Mouse (Mus musculus) liver, postnatal 0 days (tissue): ENCODE results near the gene Atp8a1. TPM values are rescaled to one million over a fixed set of nuclear protein-coding genes. Genes with fewer than 3 reads are reported as not detected.
A peak's percentile ranks its signal among the peaks of the same experiment; 100 is the strongest.

ENCODE experiments used
- ATAC-seq: fragments of 200-750 bp; cut with Nextera tagmentation; 2 replicates; pipeline ENCODE4 v1.8.0; 2017; ENCODE audit warnings: mild to moderate bottlenecking, moderate library complexity
- DNase-seq: peaks from one replicate; pipeline ENCODE4 v3.0.0-alpha.2; 2016
- H3K27ac ChIP-seq: fragments of 300-500 bp; sonication (generic); 2 replicates; pipeline ENCODE4 v1.5.1; 2014; ENCODE audit warnings: antibody characterized with exemption, moderate library complexity, mild to moderate bottlenecking, low read depth
- H3K27me3 ChIP-seq: fragments of 300-500 bp; sonication (generic); 2 replicates; pipeline ENCODE4 v1.6.1; 2014; ENCODE audit warnings: low read length, control low read depth, mixed read lengths; ENCODE audit not compliant: insufficient read depth
- H3K36me3 ChIP-seq: fragments of 300-500 bp; sonication (generic); replicated peaks from 2 replicates; pipeline ENCODE4 v1.6.1; 2014; ENCODE audit warnings: mild to moderate bottlenecking, control low read depth, low read length, moderate library complexity, mixed read lengths; ENCODE audit not compliant: insufficient read depth
- H3K4me1 ChIP-seq: fragments of 300-500 bp; sonication (generic); 2 replicates; pipeline ENCODE4 v1.6.1; 2014; ENCODE audit warnings: antibody characterized with exemption, mild to moderate bottlenecking, control low read depth; ENCODE audit not compliant: insufficient read depth
- H3K4me2 ChIP-seq: fragments of 300-500 bp; sonication (generic); 2 replicates; pipeline ENCODE4 v1.6.1; 2014; ENCODE audit warnings: low read depth, mild to moderate bottlenecking, low read length, moderate library complexity, mixed read lengths
- H3K4me3 ChIP-seq: fragments of 300-500 bp; sonication (generic); 2 replicates; pipeline ENCODE4 v1.5.1; 2014; ENCODE audit warnings: low read depth, low read length
- H3K9ac ChIP-seq: fragments of 300-500 bp; sonication (generic); replicated peaks from 2 replicates; pipeline ENCODE4 v1.6.1; 2014; ENCODE audit warnings: mild to moderate bottlenecking, moderate library complexity
- H3K9me3 ChIP-seq: fragments of 300-500 bp; sonication (generic); 2 replicates; pipeline ENCODE4 v1.6.1; 2016; ENCODE audit warnings: mild to moderate bottlenecking, control low read depth, low read length, mixed read lengths
- CTCF ChIP-seq: sonication (generic); IDR thresholded peaks from 2 replicates; pipeline ENCODE4 v1.5.1; 2016; ENCODE audit warnings: antibody characterized with exemption, low read depth
- EP300 ChIP-seq: IDR thresholded peaks from 2 replicates; pipeline ENCODE4 v1.6.1; 2016; ENCODE audit warnings: antibody characterized with exemption, low read depth, mild to moderate bottlenecking
- WGBS: fragments of 180-500 bp; shearing (Covaris S2); extraction: QIAGEN DNeasy Blood & Tissue Kit; methylation state at CpG from one replicate; pipeline ENCODE4 v1.1.7; 2014; ENCODE audit not compliant: insufficient replicate concordance; 5-methylcytosine and 5-hydroxymethylcytosine counted together
- polyA plus RNA-seq: library from polyadenylated mRNA; unstranded; fragments of >200 nt; fragmentation: Nextera tagmentation; extraction: Ambion mirVana; gene quantifications from 2 replicates; pipeline ENCODE4 v1.2.1, GENCODE M21; 2015

The Atp8a1 gene
- polyA plus RNA-seq, 1 experiment from 2014 or later = 18.5 TPM

- peak overlapping the region; percentile 91 for H3K4me2 ChIP-seq
Measured at GRCm38 (mm10) chr5:67846361-67847224, 641 bp downstream of the Atp8a1 start.

DNA sequence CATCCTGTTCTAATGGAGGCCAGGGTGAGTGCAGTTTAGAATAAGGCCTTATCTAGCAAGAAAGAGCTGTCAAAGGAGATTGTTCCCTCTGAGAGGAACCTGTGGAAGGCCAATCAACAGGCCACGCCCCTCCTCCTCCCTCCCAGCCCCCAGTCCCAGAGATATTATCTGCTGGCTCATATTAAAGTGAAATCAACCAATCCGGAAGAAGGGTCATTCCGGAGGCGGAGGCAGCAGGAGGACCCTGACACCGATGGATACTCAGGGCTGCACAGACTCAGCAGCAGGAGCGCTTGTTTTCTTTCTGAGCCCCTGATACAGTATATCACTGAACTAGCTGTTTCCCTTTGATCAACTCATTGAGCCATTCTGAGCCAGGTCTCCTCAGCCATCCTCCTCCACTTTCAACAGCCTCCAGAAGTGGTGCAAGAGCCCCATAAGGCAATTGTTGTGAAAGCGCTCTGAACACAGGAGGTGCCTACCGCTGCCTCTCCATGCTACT is 2.0 kb downstream of the Atp8a1 start:
- peak overlapping the region; percentile 91 for H3K4me2 ChIP-seq
- TF ChIP-seq EP300 (no peak), CTCF (no peak)
- peak overlapping the region; percentile 84 for H3K27ac ChIP-seq
- DNase-seq = peak; percentile 60
- peak overlapping the region; percentile 90 for H3K4me3 ChIP-seq
- no peaks in the 10 kb centered on the region; the same call in 1 of the 2 replicates for H3K36me3 ChIP-seq
- no peaks in the 10 kb centered on the region for H3K9me3 ChIP-seq
- peaks cover 28% of the 10 kb centered on the region for H3K4me1 ChIP-seq
- no peak for ATAC-seq
- H3K27me3 ChIP-seq = peaks cover 9% of the 10 kb centered on the region; the same call in 1 of the 2 replicates
- H3K9ac ChIP-seq = 0 out of 2 replicates have a peak overlapping the region, but pooled peaks have one; percentile 5
- 14% methylated on average over 8 of the region's 8 CpGs for WGBS

More at GRCm38 (mm10) chr5:67846361-67847224, 641 bp downstream of the Atp8a1 start:
- Histone ChIP-seq H3K4me3 (peak overlapping the region; percentile 90), H3K36me3 (no peaks in the 10 kb centered on the region; the same call in 1 of the 2 replicates), H3K9ac (peak overlapping the region; percentile 86), H3K27ac (peak overlapping the region; percentile 84), H3K27me3 (peaks cover 9% of the 10 kb centered on the region; the same call in 1 of the 2 replicates), H3K4me1 (peaks cover 28% of the 10 kb centered on the region), H3K9me3 (no peaks in the 10 kb centered on the region)
- peak; percentile 2 for ATAC-seq
- TF ChIP-seq EP300 (no peak), CTCF (peak; percentile 53)
- WGBS = 1% methylated on average over 36 of the region's 39 CpGs
- peak; percentile 68 for DNase-seq

DNA sequence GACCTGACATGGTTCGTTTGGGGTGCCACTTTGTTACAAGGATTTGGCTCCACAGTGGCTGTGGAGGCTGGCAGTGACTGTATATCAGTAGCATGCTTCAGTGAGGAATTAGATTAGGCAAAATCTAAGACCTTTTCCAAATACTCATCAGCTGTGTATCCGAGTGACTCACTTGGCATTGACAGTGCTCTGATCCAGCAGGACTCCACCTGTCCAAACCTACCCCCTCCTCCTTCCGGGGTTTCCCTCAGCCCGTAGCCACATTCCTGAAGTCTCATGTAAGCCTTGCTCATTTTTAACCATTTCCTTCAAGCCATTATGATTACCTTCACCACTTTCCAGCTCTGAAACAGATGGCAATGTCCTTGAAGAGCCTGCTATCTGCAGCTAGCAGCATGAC is 3.2 kb downstream of the Atp8a1 start:
- H3K4me1 ChIP-seq = peaks cover 28% of the 10 kb centered on the region
- 71% methylated on average over 4 of the region's 4 CpGs for WGBS
- no peak for DNase-seq
- no peak overlapping the region for H3K9ac ChIP-seq
- H3K4me3 ChIP-seq = no peak overlapping the region
- H3K4me2 ChIP-seq = peak overlapping the region; percentile 91; the same call in 1 of the 2 replicates
- TF ChIP-seq EP300 = no peak
- no peak for TF ChIP-seq CTCF
- H3K36me3 ChIP-seq = no peaks in the 10 kb centered on the region; the same call in 1 of the 2 replicates
- H3K27ac ChIP-seq = no peak overlapping the region
- H3K27me3 ChIP-seq = peaks cover 7% of the 10 kb centered on the region; the same call in 1 of the 2 replicates
- no peaks in the 10 kb centered on the region for H3K9me3 ChIP-seq
- ATAC-seq = no peak

GRCm38 (mm10) chr5:67842306-67842705 is 4.9 kb downstream of the Atp8a1 start:
- TF ChIP-seq EP300 = no peak
- TF ChIP-seq CTCF = no peak
- no peak for ATAC-seq
- H3K27ac ChIP-seq = no peak overlapping the region
- H3K27me3 ChIP-seq = no peaks in the 10 kb centered on the region; the same call in 1 of the 2 replicates
- H3K9me3 ChIP-seq = no peaks in the 10 kb centered on the region
- no peak overlapping the region for H3K4me2 ChIP-seq
- H3K4me1 ChIP-seq = peaks cover 17% of the 10 kb centered on the region
- no peak overlapping the region for H3K9ac ChIP-seq
- no peak for DNase-seq
- WGBS = 66% methylated on average over 6 of the region's 6 CpGs
- H3K4me3 ChIP-seq = no peak overlapping the region
- no peaks in the 10 kb centered on the region; the same call in 1 of the 2 replicates for H3K36me3 ChIP-seq

DNA sequence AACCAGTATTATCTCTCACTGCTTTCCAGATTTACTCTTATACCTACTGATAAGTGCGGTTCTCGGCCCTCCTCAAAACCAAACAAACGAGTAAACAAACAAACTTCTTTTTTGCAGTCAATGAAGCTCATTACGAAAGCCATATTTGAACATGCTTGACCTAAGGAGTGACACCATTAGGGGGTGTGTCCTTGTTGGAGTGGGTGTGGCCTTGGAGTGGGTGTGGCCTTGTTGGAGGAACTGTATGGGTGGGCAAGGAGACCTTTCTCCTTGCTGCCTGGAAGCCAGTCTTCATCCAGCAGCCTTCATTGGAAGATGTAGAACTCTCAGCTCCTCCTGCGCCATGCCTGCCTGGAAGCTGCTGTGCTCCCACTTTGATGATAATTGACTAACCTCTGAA is 13.4 kb downstream of the Atp8a1 start:
- peak; percentile 24 for DNase-seq
- Histone ChIP-seq H3K27ac (no peak overlapping the region), H3K4me1 (peaks cover 27% of the 10 kb centered on the region), H3K36me3 (no peaks in the 10 kb centered on the region), H3K9me3 (no peaks in the 10 kb centered on the region), H3K4me3 (no peak overlapping the region), H3K27me3 (no peaks in the 10 kb centered on the region), H3K4me2 (no peak overlapping the region; the same call in 1 of the 2 replicates), H3K9ac (no peak overlapping the region)
- TF ChIP-seq CTCF (no peak), EP300 (no peak)
- 0 out of 2 replicates have a peak, but pooled peaks have one; percentile 23 for ATAC-seq
- WGBS = 70% methylated on average over 5 of the region's 5 CpGs
